Mouse (Mus musculus) testis, postnatal 14 days (tissue): ENCODE data around the gene Dzank1.

Experiments used
- DNase-seq: peaks from one replicate; pipeline ENCODE4 v3.0.0; 2021; ENCODE audit warnings: low spot score

Gene Dzank1

DNA sequence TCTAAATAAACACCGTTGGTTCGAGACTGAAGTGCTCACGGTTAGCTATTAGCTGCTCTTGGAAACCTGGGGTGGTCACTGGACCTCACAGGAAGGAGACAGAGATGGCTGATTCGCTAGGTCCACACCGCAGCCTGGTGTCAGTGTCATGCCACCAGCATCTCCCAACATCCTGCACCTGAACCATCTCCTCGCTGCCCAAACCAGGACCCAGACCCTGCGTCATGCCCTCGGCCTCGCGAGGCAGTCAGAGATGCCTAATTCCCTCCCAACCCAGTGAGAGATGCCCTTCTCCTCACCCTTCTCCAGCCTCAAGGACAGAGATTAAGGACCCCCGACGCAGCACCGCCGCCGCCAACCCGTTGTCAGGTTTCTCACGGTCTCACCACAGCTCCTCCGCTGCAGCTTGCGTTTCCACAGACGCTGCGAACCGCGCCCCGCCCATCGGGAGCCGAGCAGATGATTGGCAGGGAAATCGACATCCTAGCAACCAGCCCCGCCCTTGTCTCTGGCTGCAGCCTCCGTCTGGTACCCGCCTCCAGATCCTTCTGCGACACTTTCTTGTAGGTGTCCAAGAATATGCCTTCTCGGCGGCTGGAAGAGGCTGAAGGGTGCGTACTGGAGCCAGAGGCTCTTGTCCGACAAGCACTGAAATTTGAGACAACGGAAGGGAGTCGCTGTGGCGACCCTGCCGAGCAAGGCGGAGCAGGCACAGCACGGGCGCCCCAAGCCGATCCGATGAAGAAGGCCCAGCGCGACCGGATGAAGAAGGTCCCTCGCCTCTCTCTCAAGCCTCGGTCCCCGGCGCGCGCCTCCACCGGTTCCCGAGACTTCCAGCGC, at the start of gene Dzank1, which contains the start of gene Polr3f:
Gene Dzank1 (minus strand): TSS at position 434 of the 840 bp plus-strand sequence.
Gene Polr3f (plus strand): TSS at position 738 of the 840 bp plus-strand sequence.
- peak; percentile 96 for DNase-seq

DNA sequence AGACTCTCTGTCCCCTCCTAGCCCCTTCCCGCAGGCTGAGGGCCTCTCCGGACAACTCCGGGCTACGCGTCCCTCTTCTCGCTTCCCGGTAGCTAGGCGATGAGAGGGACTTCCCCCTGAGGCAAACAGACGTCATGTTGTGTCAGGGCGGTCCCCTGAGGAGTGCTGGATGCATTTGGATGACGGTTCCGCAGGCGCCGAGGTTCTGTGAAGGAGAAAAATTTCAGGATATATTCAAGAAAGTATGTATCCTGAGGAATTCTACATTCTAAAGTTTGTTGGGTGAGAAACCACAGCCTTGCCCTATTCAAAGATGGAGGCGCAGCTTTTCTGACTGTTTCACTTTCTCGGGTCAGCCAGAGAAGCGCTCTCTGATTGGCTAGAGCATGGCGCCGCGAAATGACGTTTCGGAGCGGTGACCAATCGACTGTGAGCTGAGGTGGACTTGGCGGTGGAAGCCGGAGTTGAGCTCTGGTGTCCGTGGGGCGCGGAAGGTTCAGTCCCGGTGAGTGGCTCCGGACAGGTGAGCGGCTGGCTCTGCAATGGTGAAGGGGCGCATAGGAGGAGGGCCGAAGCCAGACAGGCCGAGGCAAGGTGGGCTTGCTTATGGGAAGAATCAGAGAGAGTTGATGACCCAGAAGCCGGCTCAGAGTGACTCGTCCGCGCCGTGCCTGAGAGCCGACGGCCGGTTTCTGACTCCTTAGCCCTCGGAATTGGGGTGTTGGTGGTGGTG, 28.8 kb upstream of the Dzank1 start, which contains the start of gene Sec23b:
Gene Sec23b (plus strand): TSS at position 410 of the 733 bp plus-strand sequence.
- peak; percentile 98 for DNase-seq

DNA sequence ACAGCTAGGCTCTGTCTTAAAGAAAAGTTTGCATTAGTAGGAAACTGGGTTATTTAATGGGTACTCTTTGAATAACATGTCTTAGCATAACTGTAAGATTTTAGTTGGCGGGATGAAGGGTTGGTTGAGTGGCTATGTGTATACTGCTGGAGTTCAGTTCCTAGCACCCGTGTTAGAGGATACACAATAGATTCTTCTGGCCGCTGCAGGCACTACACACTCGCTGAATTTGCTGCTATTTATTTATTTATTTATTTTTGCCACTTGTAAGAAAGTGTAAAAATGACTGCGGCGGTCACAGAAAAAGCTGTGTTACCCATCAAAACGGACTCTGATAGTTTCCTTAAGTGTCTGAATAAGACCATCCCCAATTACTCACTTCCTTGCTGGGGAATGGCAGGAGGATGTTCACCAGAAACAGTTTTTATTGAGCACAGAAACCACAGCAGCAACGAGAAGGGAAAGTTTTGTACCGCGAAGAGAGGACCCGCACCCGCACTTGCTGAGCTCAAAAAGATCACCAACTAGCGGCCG, 28.1 kb upstream of the Dzank1 start:
- DNase-seq = no peak

DNA sequence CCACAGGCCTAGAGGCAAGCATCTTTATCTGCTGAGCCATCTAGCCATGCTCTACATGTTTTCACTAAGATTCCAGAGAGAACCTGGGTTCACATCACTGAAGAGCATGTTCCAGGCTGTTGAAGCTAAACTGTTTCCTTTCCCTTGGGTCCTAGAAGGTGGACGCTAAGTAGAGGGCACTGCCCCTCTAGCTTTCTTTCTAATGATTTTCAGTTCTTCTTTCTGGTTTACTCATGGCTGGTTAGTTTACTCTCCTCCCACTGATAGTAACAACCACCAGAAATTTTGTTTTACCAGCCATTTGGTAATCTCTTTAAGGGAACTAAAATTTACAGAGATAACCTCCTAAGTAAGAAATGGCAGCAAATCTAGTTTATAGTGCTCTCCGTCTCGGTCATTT, 26.7 kb upstream of the Dzank1 start:
- no peak for DNase-seq

DNA sequence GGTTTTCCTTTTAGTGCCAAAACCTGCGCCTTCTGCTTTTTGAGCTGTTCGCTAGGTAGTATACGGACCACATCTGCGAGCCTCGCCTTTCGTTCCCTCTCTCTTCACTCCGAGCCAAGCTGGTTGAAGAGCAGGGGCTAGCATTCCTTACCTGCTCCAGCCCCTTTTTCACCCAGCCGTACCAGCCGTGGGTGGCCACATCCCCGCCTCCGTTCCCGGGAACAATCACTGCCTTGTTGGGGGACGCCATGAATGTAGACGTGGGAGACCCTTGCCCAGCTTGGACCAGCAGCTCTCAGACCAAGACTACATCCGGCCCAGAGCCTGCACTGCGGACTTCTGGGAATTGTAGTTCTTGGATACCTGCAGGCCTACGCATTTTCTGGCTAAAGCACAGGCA, 23.3 kb upstream of the Dzank1 start, which contains the start of gene Rbbp9:
Gene Rbbp9 (minus strand): TSS at position 341 of the 400 bp plus-strand sequence.
- peak; percentile 76 for DNase-seq

DNA sequence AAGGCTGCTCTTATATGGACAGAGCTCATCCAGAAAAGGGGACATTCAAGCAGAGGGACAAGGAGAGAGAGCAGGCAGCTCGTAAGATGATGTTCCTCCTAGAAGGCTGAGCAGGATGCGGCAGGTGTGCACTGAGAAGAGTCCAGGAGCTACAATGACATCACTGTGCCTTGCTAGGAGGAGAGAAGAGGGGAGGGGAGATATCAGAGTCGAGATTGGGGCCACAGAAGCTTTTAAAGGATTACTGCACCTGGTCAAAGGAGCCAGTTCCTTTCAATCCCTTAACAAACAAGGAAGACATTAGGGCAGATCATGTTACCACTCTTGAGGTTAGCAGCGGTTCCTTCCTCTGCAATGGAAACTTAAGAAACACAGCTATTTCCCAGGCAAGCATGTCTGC, 20.3 kb upstream of the Dzank1 start:
- no peak for DNase-seq

DNA sequence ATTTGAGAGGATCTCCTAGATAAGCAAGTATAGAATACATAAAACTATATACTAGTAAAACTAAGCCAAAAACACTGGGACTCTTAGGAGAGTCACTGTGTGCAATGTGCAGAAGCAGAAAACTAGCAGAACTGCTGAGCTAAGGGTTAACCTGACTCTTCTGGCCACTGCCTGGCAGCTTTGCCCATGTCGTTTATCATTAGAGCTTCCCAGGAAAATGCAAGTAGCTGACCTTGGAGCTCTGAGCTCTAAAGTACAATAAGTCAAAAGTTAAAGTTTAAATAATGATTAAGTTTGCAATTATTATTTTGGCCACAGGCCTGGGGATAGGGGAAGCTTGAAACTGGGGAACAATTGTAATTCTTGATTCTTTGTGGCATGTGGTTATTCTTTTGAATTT, 18.3 kb upstream of the Dzank1 start:
- peak; percentile 18 for DNase-seq

DNA sequence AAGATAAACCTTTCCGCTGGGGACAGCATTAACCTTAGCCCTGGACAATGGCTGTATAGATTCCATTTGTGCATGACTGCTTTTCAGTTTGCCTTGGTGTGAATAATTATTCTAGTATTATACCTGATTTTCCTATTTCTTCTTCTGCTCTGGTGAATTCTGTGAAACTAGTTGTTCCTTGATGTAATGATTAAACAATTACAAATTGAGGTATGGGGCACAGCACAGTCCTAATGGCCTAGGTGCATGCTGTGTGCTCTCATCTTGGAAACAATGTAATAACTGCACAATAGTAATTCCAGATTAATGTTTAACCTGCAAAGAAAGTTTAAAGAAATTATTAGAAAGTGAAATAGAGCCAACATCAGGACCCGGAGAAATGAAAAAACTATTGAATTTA, 17.8 kb upstream of the Dzank1 start:
- no peak for DNase-seq

DNA sequence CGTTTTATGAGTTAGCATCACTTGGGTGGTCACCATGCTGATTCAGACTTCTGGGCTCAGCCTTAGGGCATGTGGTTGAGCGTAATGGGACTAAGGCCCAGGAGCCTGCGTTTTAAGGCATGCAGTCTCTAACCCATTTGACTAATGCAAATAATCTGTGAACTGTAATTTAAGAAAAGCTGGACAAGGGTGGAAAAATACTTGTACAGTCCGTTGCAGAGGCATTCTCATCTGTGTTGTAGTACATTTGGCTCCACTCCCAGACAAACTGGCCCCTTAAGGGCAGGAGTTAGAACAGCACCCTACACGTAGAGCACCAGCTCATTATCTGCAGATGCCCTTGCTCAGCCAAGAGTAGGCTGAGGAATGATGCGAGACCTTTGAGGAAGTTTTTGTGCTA, 17.4 kb upstream of the Dzank1 start:
- peak; percentile 29 for DNase-seq

DNA sequence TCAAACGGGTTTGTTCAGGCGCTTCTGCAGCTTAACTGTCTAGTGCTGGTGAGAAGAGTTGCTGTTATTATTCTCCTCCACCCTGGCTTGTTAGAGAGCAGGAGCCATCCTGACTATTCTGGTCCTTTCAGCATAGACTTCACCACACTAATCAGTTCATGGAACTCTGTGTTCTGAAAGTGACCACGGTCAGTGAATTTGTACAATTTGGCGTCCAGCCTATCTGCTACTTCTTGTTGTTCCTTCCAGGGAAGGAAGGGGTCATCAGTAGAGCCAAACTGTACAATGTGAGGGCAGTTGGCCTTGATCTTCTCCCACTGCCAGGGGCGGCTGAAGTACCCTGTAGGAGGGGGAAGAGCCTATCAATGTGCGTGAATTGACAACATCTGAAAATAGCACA, 16.5 kb upstream of the Dzank1 start:
- DNase-seq = peak; percentile 78

DNA sequence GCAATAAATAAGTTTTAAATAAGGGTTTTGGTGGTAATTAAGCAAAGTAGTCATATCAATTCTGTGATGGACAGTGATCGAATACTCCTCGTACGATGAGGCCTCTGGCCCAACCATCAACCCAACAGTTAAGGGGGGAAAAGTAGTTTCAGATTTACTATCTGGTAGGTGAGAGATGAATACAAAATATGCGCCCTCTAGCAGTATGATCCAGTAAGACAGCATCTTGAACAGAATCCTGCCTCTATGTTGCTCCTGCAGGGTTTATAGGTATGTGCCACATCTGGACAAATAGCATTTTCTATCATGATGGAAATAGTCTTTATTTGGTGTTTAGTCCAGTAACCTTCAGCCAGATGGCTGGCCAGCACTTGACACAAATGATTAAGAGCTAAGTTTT, 14.0 kb upstream of the Dzank1 start:
- no peak for DNase-seq

DNA sequence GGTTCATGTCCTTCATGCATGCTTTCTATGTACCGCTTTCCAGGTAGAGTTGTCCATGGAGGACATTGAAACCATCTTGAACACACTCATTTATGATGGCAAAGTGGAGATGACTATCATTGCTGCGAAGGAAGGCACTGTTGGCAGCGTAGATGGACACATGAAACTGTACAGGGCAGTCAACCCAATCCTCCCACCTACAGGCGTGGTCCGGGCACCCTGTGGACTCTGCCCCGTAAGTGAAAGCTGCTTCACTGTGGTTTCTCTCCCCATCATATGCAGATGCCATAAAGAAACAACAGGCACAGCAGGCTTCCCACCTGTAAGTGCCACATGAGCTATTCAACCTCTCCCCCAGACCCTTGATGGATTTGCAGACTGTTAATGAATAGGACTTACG, 9.9 kb upstream of the Dzank1 start:
- DNase-seq = no peak

DNA sequence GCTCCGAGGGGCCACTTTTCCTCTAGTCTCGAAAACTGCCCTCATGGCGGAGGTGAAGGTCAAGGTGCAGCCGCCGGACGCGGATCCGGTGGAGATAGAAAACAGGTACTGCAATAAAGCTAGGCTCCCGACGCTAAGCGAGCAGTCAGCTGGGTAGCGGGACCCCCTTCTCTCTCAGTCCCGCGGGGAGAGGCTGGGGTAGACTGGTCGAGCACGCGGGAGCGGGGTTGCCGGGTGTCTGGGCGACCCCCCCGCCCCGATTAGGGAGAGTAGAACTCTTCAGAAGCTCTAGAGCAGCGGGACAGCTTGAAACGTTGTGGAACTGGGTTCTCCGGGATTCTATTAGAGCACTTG, 584 bp upstream of the Dzank1 start:
- no peak for DNase-seq

DNA sequence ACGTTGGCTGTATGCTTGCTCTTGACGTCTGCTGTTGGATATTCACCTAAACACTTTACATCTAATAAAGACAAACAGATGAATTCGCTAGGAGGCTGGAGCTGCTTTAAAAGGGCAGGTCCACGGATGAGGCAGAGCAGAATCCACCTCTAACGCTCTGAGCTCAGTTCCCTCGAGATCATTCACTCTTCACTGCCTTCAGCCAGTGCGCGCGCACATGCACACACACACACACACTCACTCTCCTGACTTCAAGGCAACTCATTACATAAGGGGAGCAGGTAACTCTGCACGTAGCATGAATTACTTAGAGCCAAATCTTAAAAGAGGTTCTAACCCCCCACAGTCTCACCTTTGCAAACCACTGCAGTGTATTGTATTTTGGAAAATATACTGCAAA, 1.4 kb downstream of the Dzank1 start:
- DNase-seq = no peak

DNA sequence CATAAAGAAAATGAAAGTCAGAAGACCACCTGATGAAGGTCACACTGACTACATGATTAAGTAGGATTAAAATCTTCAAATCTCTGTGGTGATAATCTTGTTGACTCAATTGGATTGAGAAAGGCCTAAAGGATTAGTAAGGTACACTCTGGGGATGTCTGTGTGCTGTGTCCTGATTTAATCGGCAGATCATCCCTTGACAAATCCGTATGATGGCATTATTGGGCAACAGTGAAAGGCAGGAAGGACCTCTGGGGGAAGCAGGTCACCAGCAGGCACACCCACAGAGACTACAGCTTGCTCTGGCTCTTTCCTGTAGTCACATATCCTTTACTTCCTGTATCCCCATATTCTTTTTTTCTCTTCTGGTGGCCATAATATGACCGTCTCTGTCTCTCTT, 7.4 kb downstream of the Dzank1 start:
- no peak for DNase-seq

DNA sequence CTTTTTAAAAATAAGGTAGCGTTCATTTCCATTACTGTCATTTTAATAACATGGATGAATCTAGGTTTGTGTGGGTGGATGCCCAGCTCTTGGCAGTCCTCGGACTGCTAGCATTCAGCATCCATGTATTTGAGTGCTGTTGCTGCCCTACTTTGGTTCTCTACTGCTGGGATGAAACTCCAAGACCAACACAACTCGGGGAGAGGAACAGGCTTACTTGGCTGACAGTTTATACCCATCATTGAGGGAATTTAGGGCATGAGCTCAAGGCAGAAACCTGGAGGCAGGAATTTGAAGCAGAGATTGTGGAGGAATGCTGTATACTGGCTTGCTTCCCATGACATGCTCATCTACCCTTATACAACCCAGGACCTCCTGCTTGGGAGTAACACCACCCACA, 12.6 kb downstream of the Dzank1 start:
- no peak for DNase-seq

DNA sequence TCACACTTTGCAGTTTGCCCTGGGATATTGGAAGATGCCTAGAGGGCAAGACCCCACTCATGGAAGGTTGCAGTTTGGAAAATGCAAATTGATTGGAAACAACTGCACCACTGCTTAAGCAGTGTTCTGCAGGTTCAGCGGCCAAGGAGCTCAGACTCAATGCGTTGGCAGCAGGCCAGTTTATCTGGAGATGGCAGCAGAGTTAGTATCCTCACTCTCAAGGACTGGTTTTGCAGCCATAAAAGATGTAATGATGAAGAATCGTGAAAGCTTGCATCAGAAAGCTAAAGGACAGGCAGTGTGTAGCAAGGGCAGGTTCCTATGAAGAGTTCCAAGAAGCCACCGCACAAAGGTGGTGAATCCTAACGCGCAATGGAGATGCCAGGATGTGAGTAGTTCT, 25.1 kb downstream of the Dzank1 start:
- DNase-seq = no peak

DNA sequence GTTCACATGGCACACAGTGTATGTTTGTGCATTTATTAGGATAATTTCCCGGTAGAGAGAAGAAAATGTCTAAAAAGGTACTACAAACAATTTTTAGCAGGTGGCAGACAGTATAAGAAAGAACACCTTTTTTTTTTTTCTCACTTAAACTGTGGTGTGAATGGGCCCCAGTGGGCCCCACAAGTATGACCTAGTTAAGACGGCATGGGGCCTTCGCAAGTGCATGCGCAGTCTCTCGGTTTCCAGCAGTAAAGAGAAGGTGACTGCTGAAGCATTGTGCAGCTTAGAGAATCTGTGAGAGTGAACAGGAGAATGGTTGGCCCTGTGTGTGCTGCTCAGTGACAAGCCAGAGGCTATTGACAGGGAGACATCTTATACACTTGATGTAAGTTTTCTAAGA, 37.9 kb downstream of the Dzank1 start:
- DNase-seq = no peak

DNA sequence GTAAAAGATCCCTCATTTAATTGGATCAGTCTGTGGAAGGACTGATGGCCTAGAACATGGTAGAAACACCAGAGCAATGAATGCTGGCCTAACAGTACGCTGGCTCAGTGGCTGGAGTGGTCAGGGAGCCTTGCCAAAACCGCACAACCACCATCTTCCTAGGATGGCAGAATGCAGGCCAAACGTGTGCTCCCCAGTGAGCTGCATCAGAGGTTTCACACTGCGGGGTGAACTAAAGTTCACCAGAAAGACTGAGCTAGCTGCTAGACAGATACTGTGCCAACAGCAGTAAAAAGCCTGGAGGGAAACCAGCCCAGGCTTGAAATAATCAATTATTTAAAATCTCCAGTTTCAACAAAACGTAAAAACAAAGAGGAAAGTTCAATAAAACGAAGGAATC, 39.7 kb downstream of the Dzank1 start:
- no peak for DNase-seq

DNA sequence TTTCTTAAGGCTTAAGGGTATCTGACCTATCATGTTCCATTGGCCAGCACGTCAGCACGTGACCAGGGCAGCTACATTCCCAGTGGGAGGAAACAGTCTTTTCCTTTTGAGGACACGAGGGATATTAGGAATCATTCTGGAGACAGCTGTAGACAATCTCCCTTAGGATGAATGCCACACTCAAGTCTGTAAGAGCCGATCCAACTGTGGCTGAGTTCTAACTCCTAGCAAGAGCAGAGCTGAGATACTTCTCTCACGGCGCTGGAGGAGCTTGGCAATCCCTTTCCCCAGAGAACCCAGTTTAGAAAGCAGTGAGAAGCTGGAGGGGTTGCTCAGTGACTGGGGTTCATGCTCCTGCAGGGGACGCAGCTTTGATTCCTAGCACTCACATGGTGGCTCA, 41.8 kb downstream of the Dzank1 start:
- no peak for DNase-seq

DNA sequence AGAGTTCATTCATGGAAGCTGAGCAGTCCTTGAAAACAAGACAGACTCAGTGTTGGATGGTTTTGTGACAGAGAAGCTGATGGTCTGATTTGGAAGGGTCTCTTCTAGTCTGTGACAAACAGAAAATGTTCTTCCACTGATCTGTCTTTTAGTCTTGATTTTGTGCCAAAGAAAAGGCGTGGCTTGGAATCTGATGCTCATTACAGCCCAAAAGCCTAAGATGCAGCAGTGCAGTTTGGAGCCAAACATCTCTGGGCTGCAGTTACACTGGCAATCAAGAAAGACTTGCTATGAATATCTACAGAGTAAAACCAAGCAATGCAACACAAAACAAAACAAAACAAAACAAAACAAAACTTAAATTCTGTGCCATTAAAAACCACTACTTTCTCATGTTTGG, 43.1 kb downstream of the Dzank1 start:
- DNase-seq = no peak

DNA sequence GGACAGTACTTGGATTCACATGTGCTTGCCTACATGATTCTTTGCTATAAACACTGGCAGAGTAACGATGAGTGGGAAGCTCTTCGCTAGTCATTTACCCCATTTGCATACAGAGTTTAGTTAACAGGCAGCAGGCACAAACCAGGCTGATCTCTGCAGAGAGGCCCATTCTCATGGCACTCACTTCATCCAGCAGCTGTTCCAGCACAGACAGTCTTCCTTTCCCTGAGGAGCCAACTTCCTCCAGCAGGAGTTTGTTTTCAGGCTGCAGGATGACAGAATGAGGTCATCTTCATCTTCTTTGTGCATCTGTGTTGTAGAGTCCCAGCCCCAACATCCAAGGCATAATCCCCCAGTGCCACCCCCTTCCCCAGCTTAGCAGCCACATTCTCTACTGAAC, 47.8 kb downstream of the Dzank1 start:
- no peak for DNase-seq

DNA sequence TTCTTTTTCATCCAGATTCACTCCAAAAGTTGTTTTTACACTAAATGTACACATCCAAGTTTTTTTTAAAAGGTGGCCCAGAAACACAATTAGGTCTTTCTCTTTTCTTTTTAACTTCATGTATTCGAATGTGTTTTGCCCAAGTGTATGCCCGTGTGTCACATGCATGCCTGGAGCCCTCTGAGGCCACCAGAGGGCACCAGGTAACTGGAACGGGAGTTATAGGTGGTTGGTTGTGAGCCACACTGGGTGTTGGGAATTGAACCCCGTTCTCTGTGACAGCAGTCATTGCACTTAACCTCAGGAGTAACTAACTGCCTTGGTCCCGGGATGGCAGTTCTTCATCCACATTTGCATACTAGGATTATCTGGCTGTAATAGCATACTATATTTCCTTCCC, 60.0 kb downstream of the Dzank1 start:
- no peak for DNase-seq
